Mouse (Mus musculus) gastrocnemius, postnatal 36 days (tissue): ENCODE measurements around the gene Fat3. TPM values are rescaled to one million over a fixed set of nuclear protein-coding genes. Genes with fewer than 3 reads are reported as not detected.

Source experiments
- DNase-seq, 2 experiments: peaks; one replicate each; pipeline ENCODE4 v3.0.0; 2022
- intact Hi-C: fragments of 180-260 bp; cut with DNase I; formaldehyde crosslinking; loops from one replicate; pipeline ENCODE4 v1.15.1; 2025
- total RNA-seq, 2 experiments: library from RNA; stranded (reverse); gene quantifications; 2 replicates each; pipeline ENCODE4 v1.2.3; 2021

Gene Fat3
- total RNA-seq, 2 experiments from 2014 or later: 0.46 to 0.47 TPM

- intact Hi-C loops: no loop called here
- no peak for DNase-seq
Measured at GRCm38 (mm10) chr9:15958224-15958787, 542.8 kb downstream of the Fat3 start.

GRCm38 (mm10) chr9:15957816-15958215 lies 543.3 kb downstream of the Fat3 start:
- DNase-seq: no peak
- intact Hi-C loops: no loop called here

- DNase-seq: no peak
- intact Hi-C loops: no loop called here
Measured at GRCm38 (mm10) chr9:15955147-15955782, 545.8 kb downstream of the Fat3 start.

GRCm38 (mm10) chr9:15954338-15954704 lies 546.8 kb downstream of the Fat3 start:
- no peak for DNase-seq
- intact Hi-C loops: no loop called here

- intact Hi-C loops: no loop called here
- DNase-seq: no peak
Measured at GRCm38 (mm10) chr9:15953585-15954337, 547.3 kb downstream of the Fat3 start.

GRCm38 (mm10) chr9:15948086-15948485 lies 553.0 kb downstream of the Fat3 start:
- no peak for DNase-seq
- intact Hi-C loops: no loop called here

- no peak for DNase-seq
- intact Hi-C loops: no loop called here
Measured at GRCm38 (mm10) chr9:15944182-15944581, 556.9 kb downstream of the Fat3 start.

- no peak for DNase-seq
- intact Hi-C loops: no loop called here
Measured at GRCm38 (mm10) chr9:15943486-15944153, 557.5 kb downstream of the Fat3 start.

GRCm38 (mm10) chr9:15941818-15942217 lies 559.3 kb downstream of the Fat3 start:
- DNase-seq: no peak
- intact Hi-C loops: no loop called here

GRCm38 (mm10) chr9:15940933-15941673 lies 560.0 kb downstream of the Fat3 start:
- no peak for DNase-seq
- intact Hi-C loops: no loop called here

- no peak for DNase-seq
- intact Hi-C loops: no loop called here
Measured at GRCm38 (mm10) chr9:15939594-15939993, 561.5 kb downstream of the Fat3 start.

GRCm38 (mm10) chr9:15937837-15938514 lies 563.1 kb downstream of the Fat3 start:
- intact Hi-C loops: no loop called here
- DNase-seq: no peak

- intact Hi-C loops: no loop called here
- DNase-seq: no peak
Measured at GRCm38 (mm10) chr9:15930928-15931443, 570.1 kb downstream of the Fat3 start.

GRCm38 (mm10) chr9:15928331-15928730 lies 572.8 kb downstream of the Fat3 start:
- intact Hi-C loops: no loop called here
- DNase-seq: no peak

GRCm38 (mm10) chr9:15927378-15928083 lies 573.6 kb downstream of the Fat3 start:
- DNase-seq: no peak
- intact Hi-C loops: no loop called here

GRCm38 (mm10) chr9:15925237-15925636 lies 575.8 kb downstream of the Fat3 start:
- intact Hi-C loops: no loop called here
- no peak for DNase-seq

- intact Hi-C loops: no loop called here
- DNase-seq: no peak
Measured at GRCm38 (mm10) chr9:15920271-15920670, 580.8 kb downstream of the Fat3 start.

- intact Hi-C loops: no loop called here
Measured at GRCm38 (mm10) chr9:15919373-15920005, 581.6 kb downstream of the Fat3 start.

GRCm38 (mm10) chr9:15916600-15916999 lies 584.5 kb downstream of the Fat3 start:
- no peak for DNase-seq
- intact Hi-C loops: no loop called here

More at GRCm38 (mm10) chr9:15919373-15920005, 581.6 kb downstream of the Fat3 start:
- DNase-seq: no peak
